Mouse (Mus musculus): ENCODE data around the gene 3110040N11Rik. TPM values are rescaled to one million over a fixed set of nuclear protein-coding genes. Genes with fewer than 3 reads are reported as not detected.

3110040N11Rik gene
- total RNA-seq, 2 experiments from 2014 or later = 16.2 to 16.3 TPM

GRCm38 (mm10) chr7:81747956-81748355 is 41.3 kb downstream of the 3110040N11Rik start:
- intact Hi-C loops (cut with DNase I) = loop anchor here (2.0 kb wide), 1 partner anchor 49 kb away; no protein-coding TSS in a partner anchor
- no peak for DNase-seq

- intact Hi-C loops (cut with DNase I) = no loop called here
- no peak for DNase-seq
Measured at GRCm38 (mm10) chr7:81744145-81744544, 45.1 kb downstream of the 3110040N11Rik start.

- DNase-seq = no peak
- intact Hi-C loops (cut with DNase I) = no loop called here
Measured at GRCm38 (mm10) chr7:81740010-81740409, 49.3 kb downstream of the 3110040N11Rik start.

- intact Hi-C loops (cut with DNase I) = no loop called here
Measured at GRCm38 (mm10) chr7:81738720-81739385, 50.4 kb downstream of the 3110040N11Rik start.

GRCm38 (mm10) chr7:81735300-81736048 is 53.8 kb downstream of the 3110040N11Rik start:
- no peak for DNase-seq

More at GRCm38 (mm10) chr7:81738720-81739385, 50.4 kb downstream of the 3110040N11Rik start:
- no peak for DNase-seq

GRCm38 (mm10) chr7:81732183-81733089 is 56.8 kb downstream of the 3110040N11Rik start:
- no peak for DNase-seq
- intact Hi-C loops (cut with DNase I) = no loop called here

More at GRCm38 (mm10) chr7:81735300-81736048, 53.8 kb downstream of the 3110040N11Rik start:
- intact Hi-C loops (cut with DNase I) = no loop called here

Other genes with a start within 250 kb of the 3110040N11Rik start
- gene Fsd2, start 222.5 kb downstream of the 3110040N11Rik start, total RNA-seq (2021) = 100 to 1,000 TPM; 283 to 325 TPM
- 1 to 10 TPM; 7.1 to 7.7 TPM for gene Whamm, start 218.2 kb downstream of the 3110040N11Rik start, total RNA-seq (2021)
- 10 to 100 TPM; 42.9 to 66.0 TPM for gene Homer2, start 82.0 kb downstream of the 3110040N11Rik start, total RNA-seq (2021)
- 10 to 100 TPM; 17.7 to 23.7 TPM for gene Ramac, start 26.6 kb downstream of the 3110040N11Rik start, total RNA-seq (2021)
- 100 to 1,000 TPM; 121 to 158 TPM for gene Btbd1, start 40.0 kb upstream of the 3110040N11Rik start, total RNA-seq (2021)
- not detected for gene Gm10160, start 66.3 kb upstream of the 3110040N11Rik start, total RNA-seq (2021)
- 10 to 100 TPM; 10.8 to 13.5 TPM for gene Tm6sf1, start 69.5 kb upstream of the 3110040N11Rik start, total RNA-seq (2021)
- 1 to 10 TPM; 1.8 to 2.2 TPM for gene Hdgfl3, start 145.0 kb upstream of the 3110040N11Rik start, total RNA-seq (2021)
- gene Bnc1, start 202.8 kb upstream of the 3110040N11Rik start, total RNA-seq (2021) = not detected

Measured in gastrocnemius, postnatal 36 days (tissue).